Mouse (Mus musculus): Measurements from ENCODE around the gene Vasn. TPM values are rescaled to one million over a fixed set of nuclear protein-coding genes. Genes with fewer than 3 reads are reported as not detected.

Vasn gene
- 10.9 and 11.3 TPM in 2 replicates for polyA plus RNA-seq (2016; fragmentation: Nextera tagmentation; extraction: Ambion mirVana)

- peak within 1 kb of the TSS; percentile 62 for H3K9ac ChIP-seq
- peak; percentile 95 for ATAC-seq (ENCODE audit: low FRiP score, low read depth)
- no peaks in the 10 kb centered on the region for H3K9me3 ChIP-seq
- H3K4me2 ChIP-seq (replicated peaks): peak within 1 kb of the TSS; percentile 90
- peak within 1 kb of the TSS; percentile 29 for H3K27ac ChIP-seq
- peaks cover 33% of the 10 kb centered on the region for H3K4me1 ChIP-seq
- WGBS: under 1% methylated on average over 22 of the region's 22 CpGs
- H3K36me3 ChIP-seq: peaks cover 3% of the 10 kb centered on the region; the same call in 1 of the 2 replicates
- no peaks in the 10 kb centered on the region for H3K27me3 ChIP-seq (replicated peaks)
- peak within 1 kb of the TSS; percentile 57 for H3K4me3 ChIP-seq
Measured at GRCm38 (mm10) chr16:4639831-4640237, at the start of gene Vasn, which contains the start of gene Dnaja3. Gene Vasn, plus strand, starts transcription at chr16:4639941. Gene Dnaja3, plus strand, starts transcription at chr16:4639989.

DNA sequence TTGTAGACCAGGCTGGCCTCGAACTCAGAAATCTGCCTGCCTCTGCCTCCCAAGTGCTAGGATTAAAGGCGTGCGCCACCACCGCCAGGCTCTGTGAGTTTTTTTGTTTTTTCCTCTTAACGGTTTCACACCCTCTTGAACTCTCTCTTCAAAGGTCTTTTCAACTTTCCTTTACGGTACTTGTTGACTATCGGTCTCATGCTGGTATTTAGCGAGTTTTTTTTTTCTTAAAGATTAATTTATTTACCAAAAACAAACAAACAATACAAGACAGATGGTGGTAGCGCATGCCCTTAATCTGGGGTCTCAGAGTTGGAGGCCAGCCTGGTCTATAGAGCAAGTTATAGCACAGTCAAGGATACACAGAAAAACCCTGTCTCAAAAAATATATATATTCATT is 49.5 kb upstream of the Vasn start:
- Histone ChIP-seq H3K9ac (no peak overlapping the region), H3K27ac (no peak overlapping the region), H3K4me2 (replicated peaks) (no peak overlapping the region), H3K4me1 (peaks cover 30% of the 10 kb centered on the region), H3K4me3 (no peak overlapping the region), H3K9me3 (no peaks in the 10 kb centered on the region), H3K36me3 (0 out of 2 replicates have a peak, but pooled peaks cover 6% of the 10 kb centered on the region), H3K27me3 (replicated peaks) (no peaks in the 10 kb centered on the region)
- WGBS: 95% methylated on average over 9 of the region's 9 CpGs
- no peak for ATAC-seq (ENCODE audit: low FRiP score, low read depth)

DNA sequence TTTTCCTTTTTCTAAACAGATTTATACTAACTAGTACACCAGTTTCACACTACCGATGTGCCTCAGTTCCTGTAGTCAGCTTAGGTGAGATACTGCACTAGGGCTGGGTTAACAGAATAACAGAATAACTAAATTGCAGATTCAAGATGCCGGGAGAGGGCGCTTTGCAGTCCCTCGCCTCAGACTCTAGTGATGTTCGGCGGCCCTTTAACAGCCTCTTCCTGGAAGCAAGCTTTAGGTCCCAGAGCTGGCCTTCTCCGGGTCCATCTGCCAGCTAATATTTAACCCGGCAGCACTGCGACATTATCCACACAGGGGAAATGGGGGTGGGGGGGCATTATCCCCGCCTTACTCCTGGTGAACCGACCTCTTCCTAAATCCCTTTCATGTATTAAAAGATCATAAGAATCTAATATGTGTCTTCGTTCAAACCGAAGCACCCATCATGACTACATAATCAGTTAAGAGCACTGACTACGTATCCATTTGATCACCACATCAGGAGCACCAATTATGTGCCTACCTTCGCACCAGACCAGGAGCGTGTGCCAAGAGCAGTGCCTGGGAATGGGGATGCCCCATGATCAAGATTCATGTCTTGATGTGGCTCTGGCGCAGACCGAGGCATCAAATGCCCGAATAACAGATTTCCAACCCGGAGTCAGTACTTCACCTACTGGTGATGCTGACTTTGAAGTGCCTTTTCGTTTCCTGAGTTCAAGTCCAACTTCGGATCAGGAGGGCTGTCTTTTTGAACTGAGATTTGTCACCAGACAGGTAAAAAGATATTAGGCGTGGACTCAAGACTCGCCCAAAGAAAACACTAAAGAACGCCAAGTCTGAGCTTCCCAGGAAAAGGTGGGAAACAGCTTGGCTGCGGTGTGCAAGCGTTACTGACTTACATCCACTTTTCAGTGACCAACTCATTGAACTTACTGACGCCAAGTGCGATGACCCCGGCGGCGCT is 46.5 kb upstream of the Vasn start:
- Histone ChIP-seq H3K36me3 (0 out of 2 replicates have a peak, but pooled peaks cover 6% of the 10 kb centered on the region), H3K4me2 (replicated peaks) (peak overlapping the region; percentile 98), H3K27ac (peak overlapping the region; percentile 94), H3K4me1 (peaks cover 46% of the 10 kb centered on the region), H3K4me3 (peak overlapping the region; percentile 89), H3K27me3 (replicated peaks) (no peaks in the 10 kb centered on the region), H3K9ac (peak overlapping the region; percentile 97), H3K9me3 (no peaks in the 10 kb centered on the region)
- ATAC-seq (ENCODE audit: low FRiP score, low read depth): no peak
- WGBS: 13% methylated on average over 32 of the region's 32 CpGs

DNA sequence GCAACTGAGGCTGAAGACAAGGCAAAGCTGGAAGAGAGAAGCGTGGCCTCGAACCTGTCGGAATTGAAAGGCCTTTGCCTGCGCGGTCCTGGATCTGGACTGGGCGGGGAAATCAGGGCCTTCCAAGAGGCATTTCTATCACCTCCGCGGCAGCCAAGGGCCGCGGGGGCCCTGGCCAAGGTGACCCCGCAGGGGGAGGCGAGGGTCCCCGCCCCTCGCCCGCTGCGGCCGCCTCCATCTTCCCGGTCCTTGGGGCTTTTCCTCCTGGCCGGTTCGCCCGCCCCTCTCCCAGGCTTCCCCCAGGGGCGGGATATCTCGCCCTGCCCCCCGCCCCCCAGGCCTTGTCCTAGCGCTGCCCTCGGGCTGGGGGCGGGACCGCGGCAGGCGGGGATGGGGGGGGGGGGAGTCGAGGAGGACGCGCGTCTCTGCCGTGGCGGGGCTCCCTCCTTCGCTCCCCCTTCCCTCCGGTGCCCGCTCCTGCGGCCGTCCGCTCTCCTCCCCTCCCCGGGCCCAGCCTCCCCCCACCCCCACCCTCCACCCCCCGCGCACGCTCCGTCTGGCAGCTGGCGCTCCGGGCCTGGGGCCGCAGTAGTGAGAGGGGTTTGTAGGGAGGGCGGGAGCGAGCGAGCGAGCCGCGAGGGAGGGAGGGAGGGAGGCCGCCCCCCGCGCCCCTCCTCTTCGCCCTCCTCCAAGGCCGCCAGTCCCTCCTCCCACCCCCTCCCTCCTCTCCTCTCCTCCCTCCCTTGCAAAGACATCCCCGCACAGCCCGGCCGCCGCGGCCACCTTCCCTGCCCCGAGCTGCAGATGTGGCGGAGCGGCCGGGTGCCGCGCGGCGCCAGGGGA is 45.5 kb upstream of the Vasn start, which contains the start of gene Glis2:
TSS of gene Glis2 (plus strand) at position 743 of the 843 bp plus-strand sequence.
- WGBS: 0% methylated on average over 33 of the region's 74 CpGs
- ATAC-seq (ENCODE audit: low FRiP score, low read depth): peak; percentile 84

DNA sequence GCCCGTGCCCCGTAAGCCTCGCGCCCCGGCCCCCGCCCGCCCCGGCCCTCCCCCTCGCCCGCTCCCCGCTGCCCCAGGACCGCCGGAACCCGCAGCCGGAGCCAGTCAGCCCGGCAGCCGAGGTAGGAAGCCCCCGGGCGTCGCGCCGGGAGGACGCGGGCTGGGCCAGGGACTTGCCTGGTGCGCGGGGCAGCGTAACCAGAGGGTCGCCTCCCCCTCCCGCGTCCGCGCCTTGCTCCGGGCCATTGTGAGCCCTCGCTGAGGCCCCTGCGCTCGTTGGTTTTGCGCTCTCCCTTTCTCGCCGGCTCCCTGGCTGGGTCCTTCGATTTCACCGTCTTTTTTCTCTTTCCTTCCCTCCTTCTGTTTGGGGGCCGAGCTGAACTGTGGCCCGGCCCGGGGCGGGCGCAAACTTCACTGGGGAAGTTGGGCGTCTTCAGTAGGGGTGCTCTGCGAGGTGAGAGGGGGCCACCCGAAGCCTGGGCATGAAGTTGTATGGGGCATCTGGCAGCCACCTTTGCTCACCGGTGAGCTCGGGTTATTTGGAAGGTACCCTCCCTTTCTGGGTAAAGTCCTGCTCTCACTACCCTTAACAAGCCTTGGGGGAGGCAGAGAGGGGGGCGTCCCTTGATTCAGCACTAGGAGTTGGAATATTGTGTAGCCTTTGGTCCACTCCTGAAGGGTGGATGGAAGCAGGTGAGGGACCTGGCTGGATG is 44.8 kb upstream of the Vasn start:
- Histone ChIP-seq H3K4me2 (replicated peaks) (peak overlapping the region; percentile 98), H3K4me3 (peak overlapping the region; percentile 89), H3K27me3 (replicated peaks) (no peaks in the 10 kb centered on the region), H3K27ac (peak overlapping the region; percentile 94), H3K9ac (peak overlapping the region; percentile 97), H3K36me3 (0 out of 2 replicates have a peak, but pooled peaks cover 6% of the 10 kb centered on the region), H3K9me3 (no peaks in the 10 kb centered on the region), H3K4me1 (peaks cover 64% of the 10 kb centered on the region)
- ATAC-seq (ENCODE audit: low FRiP score, low read depth): peak; percentile 5
- 2% methylated on average over 41 of the region's 52 CpGs for WGBS

More for the DNA sequence above, 45.5 kb upstream of the Vasn start, which contains the start of gene Glis2:
- Histone ChIP-seq H3K4me1 (peaks cover 56% of the 10 kb centered on the region), H3K9ac (peak within 1 kb of the TSS; percentile 97), H3K4me2 (replicated peaks) (peak within 1 kb of the TSS; percentile 98), H3K36me3 (0 out of 2 replicates have a peak, but pooled peaks cover 6% of the 10 kb centered on the region), H3K4me3 (peak within 1 kb of the TSS; percentile 89), H3K9me3 (no peaks in the 10 kb centered on the region), H3K27me3 (replicated peaks) (no peaks in the 10 kb centered on the region), H3K27ac (peak within 1 kb of the TSS; percentile 94)

DNA sequence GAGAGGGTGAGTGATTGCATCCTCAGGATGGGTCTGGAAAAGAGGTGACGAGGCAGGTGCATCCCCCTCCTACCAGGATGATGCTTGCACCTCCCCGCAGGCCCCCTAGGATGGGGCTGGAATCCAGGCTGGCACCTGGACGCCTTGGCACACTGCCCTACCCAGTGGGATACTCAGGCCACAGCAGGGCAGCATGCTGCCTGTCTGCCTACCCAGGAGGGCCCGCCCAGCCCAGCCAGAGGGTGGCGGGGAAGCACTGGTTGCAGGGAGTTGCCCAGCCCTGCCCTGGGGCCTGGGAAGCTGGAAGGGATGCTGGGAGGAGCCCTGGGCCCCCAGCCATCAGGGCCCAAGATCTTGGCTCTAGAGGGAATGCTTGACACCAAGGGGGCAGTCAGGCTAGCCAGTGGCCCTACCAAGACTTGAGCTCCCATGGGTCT is 44.2 kb upstream of the Vasn start:
- ATAC-seq (ENCODE audit: low FRiP score, low read depth): peak; percentile 37
- Histone ChIP-seq H3K4me1 (peaks cover 70% of the 10 kb centered on the region), H3K9me3 (no peaks in the 10 kb centered on the region), H3K36me3 (0 out of 2 replicates have a peak, but pooled peaks cover 3% of the 10 kb centered on the region), H3K4me2 (replicated peaks) (peak overlapping the region; percentile 98), H3K9ac (peak overlapping the region; percentile 97), H3K27me3 (replicated peaks) (no peaks in the 10 kb centered on the region), H3K4me3 (peak overlapping the region; percentile 89), H3K27ac (peak overlapping the region; percentile 94)
- whole genome bisulfite sequencing: 1% methylated on average over 5 of the region's 5 CpGs

DNA sequence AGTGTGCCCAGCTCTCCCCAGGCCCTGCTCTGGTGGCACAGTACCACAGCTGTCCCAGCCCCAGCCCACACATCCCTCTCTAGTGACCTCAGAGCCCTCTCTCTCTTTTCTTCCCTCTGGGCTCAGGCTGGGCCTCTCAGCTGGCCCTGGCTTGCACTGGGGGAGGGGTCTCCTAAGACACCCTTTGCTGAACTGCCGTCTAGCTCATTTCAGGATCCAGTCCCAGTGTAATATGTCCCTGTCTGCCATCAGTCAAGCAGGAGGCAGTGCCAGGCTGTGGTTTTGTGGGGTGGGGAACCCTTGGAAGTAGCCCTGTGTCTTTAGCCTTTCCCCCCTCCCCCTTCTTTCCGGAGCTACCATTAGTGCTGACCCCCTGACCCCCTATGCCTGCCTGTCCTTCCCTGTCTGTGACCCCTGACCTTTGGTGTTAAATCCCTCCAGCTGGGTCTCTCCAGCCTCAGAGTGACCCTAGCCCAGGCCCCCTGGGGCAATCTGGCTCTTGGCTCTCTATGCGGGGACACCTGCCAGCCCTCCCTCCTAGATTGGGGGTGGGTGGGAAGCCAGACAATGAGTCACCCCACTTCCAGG is 43.5 kb upstream of the Vasn start:
- Histone ChIP-seq H3K9me3 (no peaks in the 10 kb centered on the region), H3K27ac (peak overlapping the region; percentile 94), H3K4me1 (peaks cover 76% of the 10 kb centered on the region), H3K27me3 (replicated peaks) (no peaks in the 10 kb centered on the region), H3K36me3 (no peaks in the 10 kb centered on the region), H3K4me2 (replicated peaks) (peak overlapping the region; percentile 98), H3K9ac (peak overlapping the region; percentile 97), H3K4me3 (peak overlapping the region; percentile 89)
- peak; percentile 23; the same call in 1 of the 2 replicates for ATAC-seq (ENCODE audit: low FRiP score, low read depth)
- 3% methylated on average over 3 of the region's 3 CpGs for WGBS

GRCm38 (mm10) chr16:4596836-4597235 is 42.9 kb upstream of the Vasn start:
- 0 out of 2 replicates have a peak overlapping the region, but pooled peaks have one; percentile 43 for H3K27ac ChIP-seq
- WGBS: 24% methylated on average over 2 of the region's 2 CpGs

GRCm38 (mm10) chr16:4597296-4597695 is 42.4 kb upstream of the Vasn start:
- ATAC-seq (ENCODE audit: low FRiP score, low read depth): no peak
- Histone ChIP-seq H3K4me2 (replicated peaks) (peak overlapping the region; percentile 98), H3K4me1 (peaks cover 84% of the 10 kb centered on the region), H3K27me3 (replicated peaks) (no peaks in the 10 kb centered on the region), H3K36me3 (no peaks in the 10 kb centered on the region), H3K9me3 (no peaks in the 10 kb centered on the region), H3K4me3 (peak overlapping the region; percentile 89), H3K9ac (peak overlapping the region; percentile 29; the same call in 1 of the 2 replicates), H3K27ac (0 out of 2 replicates have a peak overlapping the region, but pooled peaks have one; percentile 43)
- WGBS: 50% methylated on average over 7 of the region's 7 CpGs

More at GRCm38 (mm10) chr16:4596836-4597235, 42.9 kb upstream of the Vasn start:
- Histone ChIP-seq H3K36me3 (no peaks in the 10 kb centered on the region), H3K4me2 (replicated peaks) (peak overlapping the region; percentile 98), H3K9ac (peak overlapping the region; percentile 97), H3K9me3 (no peaks in the 10 kb centered on the region), H3K4me3 (peak overlapping the region; percentile 89), H3K27me3 (replicated peaks) (no peaks in the 10 kb centered on the region), H3K4me1 (peaks cover 81% of the 10 kb centered on the region)
- no peak for ATAC-seq (ENCODE audit: low FRiP score, low read depth)

GRCm38 (mm10) chr16:4598041-4598440 is 41.7 kb upstream of the Vasn start:
- Histone ChIP-seq H3K4me1 (peaks cover 86% of the 10 kb centered on the region), H3K9me3 (no peaks in the 10 kb centered on the region), H3K27me3 (replicated peaks) (no peaks in the 10 kb centered on the region), H3K27ac (0 out of 2 replicates have a peak overlapping the region, but pooled peaks have one; percentile 34), H3K4me2 (replicated peaks) (peak overlapping the region; percentile 98), H3K36me3 (no peaks in the 10 kb centered on the region), H3K4me3 (peak overlapping the region; percentile 0; the same call in 1 of the 2 replicates), H3K9ac (0 out of 2 replicates have a peak overlapping the region, but pooled peaks have one; percentile 33)
- 70% methylated on average over 5 of the region's 5 CpGs for WGBS
- no peak for ATAC-seq (ENCODE audit: low FRiP score, low read depth)

Measured in neural tube, embryonic 12.5 days (tissue).